Mouse (Mus musculus) testis, postnatal 14 days (tissue): ENCODE measurements around the gene Ndufa13.

Experiments
- DNase-seq: peaks from one replicate; pipeline ENCODE4 v3.0.0; 2021; ENCODE audit warnings: low spot score

The Ndufa13 gene

GRCm38 (mm10) chr8:69879678-69880077, 22.7 kb downstream of the Ndufa13 start:
- DNase-seq: no peak

GRCm38 (mm10) chr8:69877992-69878391, 24.4 kb downstream of the Ndufa13 start:
- no peak for DNase-seq

- no peak for DNase-seq
These were observed 25.0 kb downstream of the Ndufa13 start for GRCm38 (mm10) chr8:69877396-69877795.

GRCm38 (mm10) chr8:69876967-69877366, 25.4 kb downstream of the Ndufa13 start:
- no peak for DNase-seq

- no peak for DNase-seq
These were observed 26.3 kb downstream of the Ndufa13 start for GRCm38 (mm10) chr8:69876097-69876496.

GRCm38 (mm10) chr8:69874654-69875053, 27.7 kb downstream of the Ndufa13 start:
- no peak for DNase-seq

- no peak for DNase-seq
These were observed 28.2 kb downstream of the Ndufa13 start for GRCm38 (mm10) chr8:69874155-69874554.

- no peak for DNase-seq
These were observed 31.5 kb downstream of the Ndufa13 start for GRCm38 (mm10) chr8:69870907-69871306.

- no peak for DNase-seq
These were observed 32.2 kb downstream of the Ndufa13 start for GRCm38 (mm10) chr8:69870003-69870765.

- DNase-seq: no peak
These were observed 34.5 kb downstream of the Ndufa13 start for GRCm38 (mm10) chr8:69867696-69868326.

GRCm38 (mm10) chr8:69864180-69864579, 38.2 kb downstream of the Ndufa13 start:
- no peak for DNase-seq

- DNase-seq: no peak
These were observed 38.9 kb downstream of the Ndufa13 start for GRCm38 (mm10) chr8:69863387-69864020.

GRCm38 (mm10) chr8:69861251-69861650, 41.1 kb downstream of the Ndufa13 start:
- DNase-seq: no peak

- DNase-seq: no peak
These were observed 41.6 kb downstream of the Ndufa13 start for GRCm38 (mm10) chr8:69860807-69861206.

- DNase-seq: no peak
These were observed 48.5 kb downstream of the Ndufa13 start for GRCm38 (mm10) chr8:69853869-69854268.

- DNase-seq: no peak
These were observed 51.3 kb downstream of the Ndufa13 start for GRCm38 (mm10) chr8:69850926-69851506.

GRCm38 (mm10) chr8:69849899-69850298, 52.5 kb downstream of the Ndufa13 start:
- no peak for DNase-seq

- no peak for DNase-seq
These were observed 53.4 kb downstream of the Ndufa13 start for GRCm38 (mm10) chr8:69848951-69849350.

GRCm38 (mm10) chr8:69847167-69848065, 54.9 kb downstream of the Ndufa13 start:
- DNase-seq: no peak
